Mouse (Mus musculus) hindbrain, embryonic 11.5 days (tissue): Measurements from ENCODE around the gene Evi5. TPM values are rescaled to one million over a fixed set of nuclear protein-coding genes. Genes with fewer than 3 reads are reported as not detected.

Experiments used
- ATAC-seq: fragments of 200-750 bp; cut with Nextera tagmentation; 2 replicates; pipeline ENCODE4 v1.8.0; 2017; ENCODE audit warnings: mild to moderate bottlenecking, moderate TSS enrichment, moderate library complexity; ENCODE audit not compliant: low FRiP score
- DNase-seq: peaks from one replicate; pipeline ENCODE4 v3.0.0-alpha.2; 2015; ENCODE audit warnings: low spot score
- H3K27ac ChIP-seq: fragments of 300-500 bp; sonication (generic); 2 replicates; pipeline ENCODE4 v1.5.1; 2014; ENCODE audit warnings: mild to moderate bottlenecking, low read depth, low read length
- H3K27me3 ChIP-seq: fragments of 300-500 bp; sonication (generic); 2 replicates; pipeline ENCODE4 v1.6.1; 2014; ENCODE audit warnings: mild to moderate bottlenecking, low read length, moderate library complexity, mixed read lengths; ENCODE audit not compliant: control insufficient read depth, insufficient read depth
- H3K36me3 ChIP-seq: fragments of 300-500 bp; sonication (generic); 2 replicates; pipeline ENCODE4 v1.6.1; 2014; ENCODE audit warnings: mild to moderate bottlenecking, low read length, moderate library complexity, mixed read lengths; ENCODE audit not compliant: control insufficient read depth, insufficient read depth
- H3K4me1 ChIP-seq: fragments of 300-500 bp; sonication (generic); replicated peaks from 2 replicates; pipeline ENCODE4 v1.6.1; 2014; ENCODE audit warnings: low read length, mixed read lengths; ENCODE audit not compliant: control insufficient read depth, insufficient read depth
- H3K4me2 ChIP-seq: fragments of 300-500 bp; sonication (generic); replicated peaks from 2 replicates; pipeline ENCODE4 v1.6.1; 2014; ENCODE audit warnings: mild to moderate bottlenecking, low read depth, low read length
- H3K4me3 ChIP-seq: fragments of 300-500 bp; sonication (generic); 2 replicates; pipeline ENCODE4 v1.5.1; 2014; ENCODE audit warnings: low read depth, low read length
- H3K9ac ChIP-seq: fragments of 300-500 bp; sonication (generic); 2 replicates; pipeline ENCODE4 v1.6.1; 2014; ENCODE audit warnings: low read depth, low read length
- H3K9me3 ChIP-seq: fragments of 300-500 bp; sonication (generic); 2 replicates; pipeline ENCODE4 v1.6.1; 2016; ENCODE audit warnings: low read length; ENCODE audit not compliant: control insufficient read depth
- WGBS: fragments of 180-500 bp; shearing (Covaris S2); extraction: QIAGEN DNeasy Blood & Tissue Kit; methylation state at CpG from one replicate; pipeline ENCODE4 v1.1.7; 2014; 5-methylcytosine and 5-hydroxymethylcytosine counted together
- polyA plus RNA-seq: library from polyadenylated mRNA; unstranded; fragments of >200 nt; fragmentation: Nextera tagmentation; extraction: Ambion mirVana; gene quantifications from 2 replicates; pipeline ENCODE4 v1.2.1, GENCODE M21; 2014

Evi5 gene
- polyA plus RNA-seq, 1 experiment from 2014 or later = 59.5 TPM

- DNase-seq (no peak), ATAC-seq (no peak)
- 75% methylated on average over 5 of the region's 5 CpGs for WGBS
- no peaks in the 10 kb centered on the region for H3K36me3 ChIP-seq
- H3K27me3 ChIP-seq = no peaks in the 10 kb centered on the region
- no peak overlapping the region for H3K27ac ChIP-seq
- no peak overlapping the region for H3K4me3 ChIP-seq
- no peaks in the 10 kb centered on the region for H3K9me3 ChIP-seq
- no peak overlapping the region for H3K4me2 ChIP-seq
- no peak overlapping the region for H3K9ac ChIP-seq
- no peaks in the 10 kb centered on the region for H3K4me1 ChIP-seq
These were observed 115.8 kb downstream of the Evi5 start for GRCm38 (mm10) chr5:107759121-107759520.

DNA sequence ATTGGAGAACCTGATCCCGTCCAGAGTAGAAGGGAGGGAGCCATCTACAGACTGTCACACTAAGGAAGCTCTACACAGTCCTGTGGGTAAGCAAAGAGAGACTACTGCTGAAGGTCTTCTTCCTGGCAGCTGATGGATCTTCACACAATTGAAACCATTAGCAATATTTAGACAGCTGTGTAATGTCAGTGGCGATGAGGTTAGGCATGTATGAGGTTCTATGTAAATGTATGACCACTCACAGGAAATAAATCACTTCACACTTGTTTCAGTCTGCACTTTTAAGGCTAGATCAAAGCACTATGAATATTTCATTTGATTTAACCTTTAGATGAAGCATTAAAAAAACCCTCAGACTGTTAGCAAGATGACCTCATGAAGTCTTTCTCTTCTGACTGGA, 118.8 kb downstream of the Evi5 start:
- H3K36me3 ChIP-seq = no peaks in the 10 kb centered on the region
- H3K4me3 ChIP-seq = no peak overlapping the region
- WGBS = 80% methylated on average over 2 of the region's 2 CpGs
- no peak overlapping the region for H3K9ac ChIP-seq
- H3K27me3 ChIP-seq = no peaks in the 10 kb centered on the region
- H3K27ac ChIP-seq = no peak overlapping the region
- H3K4me1 ChIP-seq = no peaks in the 10 kb centered on the region
- ATAC-seq = no peak
- no peak overlapping the region for H3K4me2 ChIP-seq
- H3K9me3 ChIP-seq = no peaks in the 10 kb centered on the region
- DNase-seq = no peak

GRCm38 (mm10) chr5:107754740-107755139, 120.2 kb downstream of the Evi5 start:
- Histone ChIP-seq H3K9ac (no peak overlapping the region), H3K4me2 (no peak overlapping the region), H3K27ac (no peak overlapping the region), H3K36me3 (no peaks in the 10 kb centered on the region), H3K4me1 (no peaks in the 10 kb centered on the region), H3K9me3 (no peaks in the 10 kb centered on the region), H3K27me3 (no peaks in the 10 kb centered on the region), H3K4me3 (no peak overlapping the region)
- no peak for ATAC-seq
- WGBS = 92% methylated on average over 1 of the region's 1 CpGs
- no peak for DNase-seq

- H3K27me3 ChIP-seq = no peaks in the 10 kb centered on the region
- H3K4me2 ChIP-seq = no peak overlapping the region
- H3K9ac ChIP-seq = no peak overlapping the region
- no peaks in the 10 kb centered on the region for H3K4me1 ChIP-seq
- ATAC-seq (no peak), DNase-seq (no peak)
- no peaks in the 10 kb centered on the region for H3K36me3 ChIP-seq
- no peak overlapping the region for H3K27ac ChIP-seq
- H3K9me3 ChIP-seq = no peaks in the 10 kb centered on the region
- H3K4me3 ChIP-seq = no peak overlapping the region
- 97% methylated on average over 7 of the region's 7 CpGs for WGBS
These were observed 121.3 kb downstream of the Evi5 start for GRCm38 (mm10) chr5:107753656-107754055.

DNA sequence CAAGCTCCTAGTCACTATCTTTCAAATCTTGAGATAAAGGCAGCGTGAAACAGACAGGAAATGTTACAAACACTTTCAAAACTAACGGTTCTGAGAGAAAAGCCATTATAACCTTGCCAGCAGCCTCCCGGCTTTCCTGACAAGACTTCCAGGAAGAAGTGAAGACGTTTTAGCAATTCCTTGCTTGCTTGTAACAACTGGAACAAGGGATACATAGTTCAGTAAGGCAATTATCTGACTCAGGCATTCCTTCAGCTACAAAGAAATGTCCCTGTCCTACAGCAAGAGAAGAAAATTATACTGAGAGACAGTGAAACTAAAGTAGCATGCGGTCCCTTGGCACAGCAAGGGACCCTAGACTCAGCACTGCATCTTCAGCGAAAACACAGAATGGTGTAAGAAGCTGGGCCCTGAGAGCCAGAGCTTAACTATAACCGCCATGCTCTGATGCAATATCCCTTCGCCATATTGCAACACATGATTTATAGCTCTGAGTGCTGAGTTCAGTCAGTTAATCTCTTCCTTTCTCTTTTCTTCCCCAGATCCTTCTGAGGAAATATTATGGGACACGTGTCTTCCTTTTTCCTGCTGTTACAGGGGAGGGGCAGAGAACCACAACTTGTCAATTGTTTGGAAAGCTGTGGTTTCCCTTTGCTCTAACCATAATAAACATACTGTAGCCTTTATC, 125.5 kb downstream of the Evi5 start:
- 85% methylated on average over 9 of the region's 9 CpGs for WGBS
- Histone ChIP-seq H3K36me3 (no peaks in the 10 kb centered on the region), H3K27me3 (no peaks in the 10 kb centered on the region), H3K4me3 (no peak overlapping the region), H3K4me2 (no peak overlapping the region), H3K9me3 (no peaks in the 10 kb centered on the region), H3K9ac (no peak overlapping the region), H3K27ac (no peak overlapping the region), H3K4me1 (no peaks in the 10 kb centered on the region)
- ATAC-seq (no peak), DNase-seq (no peak)

DNA sequence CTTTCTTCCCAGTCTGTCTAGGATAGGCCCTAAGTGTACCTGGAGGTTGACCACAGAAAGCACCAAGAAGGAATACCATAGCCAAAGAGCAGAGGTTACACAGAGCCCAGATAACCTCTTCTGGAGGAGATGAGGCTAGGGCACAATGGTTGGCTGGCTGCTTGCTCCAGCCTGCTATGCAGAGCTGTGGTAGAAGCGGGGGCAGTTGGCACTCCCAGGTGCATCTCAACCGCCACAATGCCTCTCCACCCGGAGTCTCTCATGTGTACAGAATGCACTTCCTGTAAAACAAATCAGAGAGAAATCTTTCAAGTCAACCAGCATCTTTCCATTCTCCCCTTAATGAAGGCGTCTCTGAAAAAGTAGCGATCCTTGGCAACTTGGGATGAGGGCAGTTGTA, 135.9 kb downstream of the Evi5 start:
- H3K9ac ChIP-seq = no peak overlapping the region
- no peaks in the 10 kb centered on the region for H3K9me3 ChIP-seq
- no peak overlapping the region for H3K27ac ChIP-seq
- DNase-seq (no peak), ATAC-seq (no peak)
- H3K4me3 ChIP-seq = no peak overlapping the region
- no peaks in the 10 kb centered on the region for H3K4me1 ChIP-seq
- no peaks in the 10 kb centered on the region for H3K36me3 ChIP-seq
- 92% methylated on average over 5 of the region's 5 CpGs for WGBS
- no peaks in the 10 kb centered on the region for H3K27me3 ChIP-seq
- H3K4me2 ChIP-seq = no peak overlapping the region

- Histone ChIP-seq H3K9ac (no peak overlapping the region), H3K4me2 (no peak overlapping the region), H3K36me3 (no peaks in the 10 kb centered on the region), H3K9me3 (no peaks in the 10 kb centered on the region), H3K27ac (no peak overlapping the region), H3K27me3 (no peaks in the 10 kb centered on the region), H3K4me3 (no peak overlapping the region), H3K4me1 (no peaks in the 10 kb centered on the region)
- 90% methylated on average over 3 of the region's 3 CpGs for WGBS
- ATAC-seq (no peak), DNase-seq (no peak)
These were observed 136.6 kb downstream of the Evi5 start for GRCm38 (mm10) chr5:107738296-107738695.

DNA sequence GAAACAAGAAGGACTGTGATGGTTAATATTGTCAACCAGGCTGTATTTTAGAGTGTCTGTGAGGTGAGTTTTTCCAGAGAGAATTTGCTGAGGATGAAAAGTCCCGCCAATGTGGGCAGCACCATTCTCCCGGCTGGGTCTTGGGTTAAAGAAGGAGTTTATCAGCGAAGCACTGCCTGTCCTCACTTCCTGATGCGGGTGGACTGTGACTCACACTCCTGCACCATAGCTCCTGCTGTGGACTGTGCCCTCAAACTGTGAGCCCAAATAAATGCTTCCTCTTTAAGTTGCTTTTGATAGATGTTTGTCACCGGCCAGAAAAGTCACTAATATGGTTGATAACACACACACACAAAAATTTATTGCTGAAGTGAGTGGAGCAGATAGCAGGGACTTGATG, 138.7 kb downstream of the Evi5 start:
- Histone ChIP-seq H3K27ac (no peak overlapping the region), H3K4me1 (no peaks in the 10 kb centered on the region), H3K4me2 (no peak overlapping the region), H3K9ac (no peak overlapping the region), H3K4me3 (no peak overlapping the region), H3K36me3 (no peaks in the 10 kb centered on the region), H3K27me3 (no peaks in the 10 kb centered on the region), H3K9me3 (no peaks in the 10 kb centered on the region)
- WGBS = 84% methylated on average over 5 of the region's 5 CpGs
- DNase-seq = no peak
- ATAC-seq = no peak

- ATAC-seq = no peak
- no peaks in the 10 kb centered on the region for H3K36me3 ChIP-seq
- H3K4me3 ChIP-seq = no peak overlapping the region
- no peak overlapping the region for H3K27ac ChIP-seq
- H3K4me1 ChIP-seq = no peaks in the 10 kb centered on the region
- H3K27me3 ChIP-seq = peaks cover 23% of the 10 kb centered on the region
- no peak overlapping the region for H3K9ac ChIP-seq
- DNase-seq = no peak
- no peaks in the 10 kb centered on the region for H3K9me3 ChIP-seq
- H3K4me2 ChIP-seq = no peak overlapping the region
- 41% methylated on average over 2 of the region's 2 CpGs for WGBS
These were observed 143.1 kb downstream of the Evi5 start for GRCm38 (mm10) chr5:107731844-107732243.
